9 mouse cellular contexts compared by ENCODE assay signal in genomic region chr1:182792521-182793071, GRCm38 (mm10). TPM values are rescaled to one million over a fixed set of nuclear protein-coding genes. Genes with fewer than 3 reads are reported as not detected.
DNase-seq lines count a peak whose midpoint lies in the region; ATAC-seq and TF ChIP-seq lines count a peak whose summit lies in the region.
"Had no signal": no experiment of that assay in that cellular context is flagged by ENCODE, and none has a peak within 500 bp of the region (broad histone marks: within the 10 kb centered on the region; RNA-seq: fewer than 3 reads in every experiment).

No protein-coding gene starts in this region.

- H3K27me3 ChIP-seq in embryonic facial prominence, embryonic 12.5 days, result no peaks in the 10 kb centered on the region
- no peaks in the 10 kb centered on the region for H3K27me3 ChIP-seq in heart, adult 2 months (ENCODE audit: control insufficient read depth, insufficient read depth, low read length)
- no peaks in the 10 kb centered on the region for H3K27me3 ChIP-seq in midbrain, embryonic 13.5 days
- no peaks in the 10 kb centered on the region for H3K27me3 ChIP-seq in splenic B cell, adult 2 months (ENCODE audit: control insufficient read depth, insufficient read depth, low read length, poor library complexity, severe bottlenecking)

- no peak overlapping the region for H3K4me3 ChIP-seq in embryonic facial prominence, embryonic 12.5 days
- no peak overlapping the region for H3K4me3 ChIP-seq in heart, adult 2 months
- no peak overlapping the region for H3K4me3 ChIP-seq in midbrain, embryonic 13.5 days (replicated peaks)

- DNase-seq in ovary, postnatal 10 days (ENCODE audit: low spot score), result peak; percentile 33
- no peak for DNase-seq in ovary, adult 18-20 months (ENCODE audit: low spot score)
- DNase-seq in heart, adult 2 months, result peak; percentile 62 to 73
- peak; percentile 70 for DNase-seq in kidney, adult 18-20 months
- peak; percentile 75 for DNase-seq in left cerebral cortex, postnatal 4 days
- peak; percentile 4 for DNase-seq in splenic B cell, adult 2 months (ENCODE audit: low read depth, low spot score)

- peak; percentile 63 for TF ChIP-seq CTCF in heart, adult 2 months (IDR thresholded peaks at IDR 0.05)

- no peaks in the 10 kb centered on the region; the same call in 1 of the 2 replicates for H3K79me2 ChIP-seq in heart, adult 2 months (replicated peaks; ENCODE audit: control insufficient read depth, insufficient read depth, low read length)

- ATAC-seq in embryonic facial prominence, embryonic 12.5 days (ENCODE audit: insufficient number of reproducible peaks, insufficient read depth, low FRiP score, low TSS enrichment), result 0 out of 2 replicates have a peak, but pooled peaks have one; percentile 55
- peak; percentile 37; the same call in 1 of the 2 replicates for ATAC-seq in midbrain, embryonic 13.5 days

- peak overlapping the region; percentile 36; the same call in 1 of the 2 replicates for H3K27ac ChIP-seq in embryonic facial prominence, embryonic 12.5 days
- peak overlapping the region; percentile 67 for H3K27ac ChIP-seq in heart, adult 2 months
- H3K27ac ChIP-seq in midbrain, embryonic 13.5 days, result peak overlapping the region; percentile 7; the same call in 1 of the 2 replicates

- no peak for TF ChIP-seq POLR2A in heart, adult 2 months (IDR thresholded peaks at IDR 0.05; ENCODE audit: insufficient read depth, low read depth, low read length)

- H3K36me3 ChIP-seq in embryonic facial prominence, embryonic 12.5 days, result no peaks in the 10 kb centered on the region
- H3K36me3 ChIP-seq in heart, adult 2 months (ENCODE audit: control insufficient read depth, insufficient read depth, low read length), result no peaks in the 10 kb centered on the region
- H3K36me3 ChIP-seq in midbrain, embryonic 13.5 days, result 0 out of 2 replicates have a peak, but pooled peaks cover 4% of the 10 kb centered on the region
- H3K36me3 ChIP-seq in splenic B cell, adult 2 months (ENCODE audit: control insufficient read depth, insufficient read depth, low read length, poor library complexity, severe bottlenecking), result no peaks in the 10 kb centered on the region

- H3K4me2 ChIP-seq in embryonic facial prominence, embryonic 12.5 days (replicated peaks), result peak overlapping the region; percentile 32
- H3K4me2 ChIP-seq in midbrain, embryonic 13.5 days (replicated peaks), result peak overlapping the region; percentile 18; the same call in 1 of the 2 replicates

- no peaks in the 10 kb centered on the region for H3K9me3 ChIP-seq in embryonic facial prominence, embryonic 12.5 days
- H3K9me3 ChIP-seq in midbrain, embryonic 13.5 days, result no peaks in the 10 kb centered on the region

- TF ChIP-seq EP300 in heart, adult 2 months (IDR thresholded peaks at IDR 0.05; ENCODE audit: insufficient read depth, low read depth, low read length), result no peak

- 9% methylated on average over 16 of the region's 16 CpGs for WGBS in embryonic facial prominence, embryonic 12.5 days
- 18% methylated on average over 16 of the region's 16 CpGs for WGBS in heart, adult 2 months
- WGBS in midbrain, embryonic 13.5 days, result 26% methylated on average over 16 of the region's 16 CpGs

- H3K4me1 ChIP-seq in embryonic facial prominence, embryonic 12.5 days, result peaks cover 20% of the 10 kb centered on the region
- peaks cover 1% of the 10 kb centered on the region for H3K4me1 ChIP-seq in heart, adult 2 months (ENCODE audit: control insufficient read depth, insufficient read depth, low read length)
- peaks cover 16% of the 10 kb centered on the region for H3K4me1 ChIP-seq in midbrain, embryonic 13.5 days (replicated peaks)

- H3K9ac ChIP-seq in embryonic facial prominence, embryonic 12.5 days, result no peak overlapping the region
- H3K9ac ChIP-seq in heart, adult 2 months (ENCODE audit: low read depth, low read length), result no peak overlapping the region
- H3K9ac ChIP-seq in midbrain, embryonic 13.5 days (replicated peaks), result no peak overlapping the region

- intact Hi-C loops in heart, adult 2 months (cut with DNase I), result loop anchor here (1.0 to 5.0 kb wide), 4 partner anchors 110 to 238 kb away; no protein-coding TSS in a partner anchor
- intact Hi-C loops in left cerebral cortex, postnatal 4 days (cut with DNase I), result no loop called here

RNA-seq across cellular contexts. Expression of gene Susd4, which starts 28.9 kb away (rescaled TPM):
- polyA plus RNA-seq in embryonic facial prominence, embryonic 12.5 days (2016; fragmentation: Nextera tagmentation; extraction: Ambion mirVana), result 15.4 and 15.7 TPM in 2 replicates
- total RNA-seq in heart, adult 2 months (2021), result under 1 TPM; 0.16 to 0.34 TPM
- 0.49 and 0.88 TPM in 2 replicates for polyA plus RNA-seq in heart, adult 2 months (2012; rRNA removed)
- total RNA-seq in left cerebral cortex, postnatal 4 days (2021), result 10 to 100 TPM; 40.2 to 49.1 TPM
- polyA plus RNA-seq in midbrain, embryonic 13.5 days (2015; fragmentation: Nextera tagmentation; extraction: Ambion mirVana), result 49.0 and 53.3 TPM in 2 replicates
- total RNA-seq: MEL had no signal

RNA-seq across cellular contexts. Expression of gene Ccdc185, which starts 43.6 kb away (rescaled TPM):
- polyA plus RNA-seq in embryonic facial prominence, embryonic 12.5 days (2016; fragmentation: Nextera tagmentation; extraction: Ambion mirVana), result not detected in 2 replicates
- total RNA-seq in heart, adult 2 months (2021), result not detected
- 0.04 TPM in 1 of 2 replicates, not detected in the other for polyA plus RNA-seq in heart, adult 2 months (2012; rRNA removed)
- not detected for total RNA-seq in left cerebral cortex, postnatal 4 days (2021)
- not detected in 2 replicates for polyA plus RNA-seq in midbrain, embryonic 13.5 days (2015; fragmentation: Nextera tagmentation; extraction: Ambion mirVana)
- total RNA-seq: MEL had no signal

Comparison
In these comparisons a context has a peak if more than half of its experiments do, and no peak if none do; other contexts are left out.
1. H3K27ac ChIP-seq: peak in every context shown above with its lines; median percentile 67 in heart, adult 2 months; 36 in embryonic facial prominence, embryonic 12.5 days; 7 in midbrain, embryonic 13.5 days.